Mouse (Mus musculus) limb, embryonic 11.5 days (tissue): ENCODE measurements around the gene Disp3. TPM values are rescaled to one million over a fixed set of nuclear protein-coding genes. Genes with fewer than 3 reads are reported as not detected.

Experiments used
- ATAC-seq: fragments of 200-750 bp; cut with Nextera tagmentation; 2 replicates; pipeline ENCODE4 v1.8.0; 2017; ENCODE audit warnings: low read depth; ENCODE audit not compliant: insufficient number of reproducible peaks, low FRiP score, low TSS enrichment
- DNase-seq: peaks from one replicate; pipeline ENCODE4 v3.0.0-alpha.2; 2015; ENCODE audit warnings: low spot score
- H3K27ac ChIP-seq: fragments of 300-500 bp; sonication (generic); replicated peaks from 2 replicates; pipeline ENCODE4 v1.5.1; 2014; ENCODE audit warnings: low read depth, mild to moderate bottlenecking, low read length
- H3K27me3 ChIP-seq: fragments of 300-500 bp; sonication (generic); 2 replicates; pipeline ENCODE4 v1.6.1; 2014; ENCODE audit warnings: mild to moderate bottlenecking, low read length, mixed read lengths; ENCODE audit not compliant: control insufficient read depth, insufficient read depth
- H3K36me3 ChIP-seq: fragments of 300-500 bp; sonication (generic); 2 replicates; pipeline ENCODE4 v1.6.1; 2014; ENCODE audit warnings: mild to moderate bottlenecking, low read length, moderate library complexity, mixed read lengths; ENCODE audit not compliant: control insufficient read depth, insufficient read depth
- H3K4me1 ChIP-seq: fragments of 300-500 bp; sonication (generic); 2 replicates; pipeline ENCODE4 v1.6.1; 2014; ENCODE audit warnings: low read length, mixed read lengths; ENCODE audit not compliant: control insufficient read depth, insufficient read depth
- H3K4me2 ChIP-seq: fragments of 300-500 bp; sonication (generic); 2 replicates; pipeline ENCODE4 v1.6.1; 2014; ENCODE audit warnings: low read depth, mild to moderate bottlenecking, moderate library complexity; ENCODE audit not compliant: severe bottlenecking
- H3K4me3 ChIP-seq: fragments of 300-500 bp; sonication (generic); 2 replicates; pipeline ENCODE4 v1.5.1; 2014; ENCODE audit warnings: low read depth, low read length
- H3K9ac ChIP-seq: fragments of 300-500 bp; sonication (generic); 2 replicates; pipeline ENCODE4 v1.6.1; 2014; ENCODE audit warnings: mild to moderate bottlenecking, low read length
- H3K9me3 ChIP-seq: fragments of 300-500 bp; sonication (generic); 2 replicates; pipeline ENCODE4 v1.6.1; 2016; ENCODE audit warnings: low read length; ENCODE audit not compliant: control insufficient read depth
- WGBS: fragments of 180-500 bp; shearing (Covaris S2); extraction: QIAGEN DNeasy Blood & Tissue Kit; methylation state at CpG from one replicate; pipeline ENCODE4 v1.1.7; 2014; 5-methylcytosine and 5-hydroxymethylcytosine counted together
- polyA plus RNA-seq: library from polyadenylated mRNA; unstranded; fragments of >200 nt; fragmentation: Nextera tagmentation; extraction: Ambion mirVana; gene quantifications from 2 replicates; pipeline ENCODE4 v1.2.1, GENCODE M21; 2014

The Disp3 gene
- 0.40 TPM in 2 replicates for polyA plus RNA-seq

- H3K36me3 ChIP-seq: no peaks in the 10 kb centered on the region
- H3K4me2 ChIP-seq: peak within 1 kb of the TSS; percentile 85
- ATAC-seq (peak; percentile 60; the same call in 1 of the 2 replicates), DNase-seq (no peak)
- no peaks in the 10 kb centered on the region for H3K9me3 ChIP-seq
- 0 out of 2 replicates have a peak within 1 kb of the TSS, but pooled peaks have one; percentile 37 for H3K9ac ChIP-seq
- no peak within 1 kb of the TSS for H3K27ac ChIP-seq
- peaks cover 10% of the 10 kb centered on the region; the same call in 1 of the 2 replicates for H3K4me1 ChIP-seq
- H3K4me3 ChIP-seq: peak within 1 kb of the TSS; percentile 37
- peaks cover 21% of the 10 kb centered on the region for H3K27me3 ChIP-seq
- WGBS: under 1% methylated on average over 51 of the region's 54 CpGs
Observed at GRCm38 (mm10) chr4:148287476-148288054, at the start of gene Disp3. Gene Disp3 (minus strand): TSS chr4:148287965.

- ATAC-seq (no peak), DNase-seq (no peak)
- 91% methylated on average over 2 of the region's 2 CpGs for WGBS
- Histone ChIP-seq H3K4me3 (no peak overlapping the region), H3K27me3 (no peaks in the 10 kb centered on the region), H3K27ac (no peak overlapping the region), H3K36me3 (no peaks in the 10 kb centered on the region), H3K9ac (no peak overlapping the region), H3K4me2 (no peak overlapping the region), H3K4me1 (peaks cover 10% of the 10 kb centered on the region; the same call in 1 of the 2 replicates), H3K9me3 (no peaks in the 10 kb centered on the region)
Observed at GRCm38 (mm10) chr4:148330269-148330668, 42.5 kb upstream of the Disp3 start.

- Histone ChIP-seq H3K9ac (no peak overlapping the region), H3K4me3 (no peak overlapping the region), H3K9me3 (no peaks in the 10 kb centered on the region), H3K4me2 (no peak overlapping the region), H3K27me3 (no peaks in the 10 kb centered on the region), H3K27ac (no peak overlapping the region), H3K36me3 (no peaks in the 10 kb centered on the region), H3K4me1 (peaks cover 15% of the 10 kb centered on the region; the same call in 1 of the 2 replicates)
- 69% methylated on average over 11 of the region's 11 CpGs for WGBS
- no peak for ATAC-seq
- no peak for DNase-seq
Observed at GRCm38 (mm10) chr4:148329431-148329830, 41.7 kb upstream of the Disp3 start.

GRCm38 (mm10) chr4:148328237-148328636 lies 40.5 kb upstream of the Disp3 start:
- WGBS: 86% methylated on average over 1 of the region's 1 CpGs
- H3K9me3 ChIP-seq: no peaks in the 10 kb centered on the region
- H3K27ac ChIP-seq: no peak overlapping the region
- H3K27me3 ChIP-seq: no peaks in the 10 kb centered on the region
- peaks cover 18% of the 10 kb centered on the region; the same call in 1 of the 2 replicates for H3K4me1 ChIP-seq
- ATAC-seq (no peak), DNase-seq (no peak)
- H3K4me2 ChIP-seq: no peak overlapping the region
- no peak overlapping the region for H3K4me3 ChIP-seq
- no peaks in the 10 kb centered on the region for H3K36me3 ChIP-seq
- H3K9ac ChIP-seq: no peak overlapping the region

GRCm38 (mm10) chr4:148327266-148327997 lies 39.7 kb upstream of the Disp3 start:
- H3K9me3 ChIP-seq: no peaks in the 10 kb centered on the region
- DNase-seq (peak; percentile 64), ATAC-seq (0 out of 2 replicates have a peak, but pooled peaks have one; percentile 41)
- peaks cover 23% of the 10 kb centered on the region; the same call in 1 of the 2 replicates for H3K4me1 ChIP-seq
- no peaks in the 10 kb centered on the region for H3K27me3 ChIP-seq
- H3K4me2 ChIP-seq: peak overlapping the region; percentile 10; the same call in 1 of the 2 replicates
- H3K9ac ChIP-seq: no peak overlapping the region
- H3K27ac ChIP-seq: no peak overlapping the region
- WGBS: 10% methylated on average over 19 of the region's 19 CpGs
- H3K36me3 ChIP-seq: no peaks in the 10 kb centered on the region
- no peak overlapping the region for H3K4me3 ChIP-seq

GRCm38 (mm10) chr4:148326791-148327190 lies 39.0 kb upstream of the Disp3 start:
- DNase-seq (no peak), ATAC-seq (no peak)
- H3K27ac ChIP-seq: no peak overlapping the region
- no peaks in the 10 kb centered on the region for H3K27me3 ChIP-seq
- WGBS: 40% methylated on average over 8 of the region's 8 CpGs
- no peak overlapping the region for H3K4me3 ChIP-seq
- no peak overlapping the region for H3K4me2 ChIP-seq
- no peaks in the 10 kb centered on the region for H3K36me3 ChIP-seq
- peaks cover 28% of the 10 kb centered on the region; the same call in 1 of the 2 replicates for H3K4me1 ChIP-seq
- H3K9me3 ChIP-seq: no peaks in the 10 kb centered on the region
- H3K9ac ChIP-seq: no peak overlapping the region

GRCm38 (mm10) chr4:148325951-148326350 lies 38.2 kb upstream of the Disp3 start:
- DNase-seq: no peak
- 91% methylated on average over 3 of the region's 3 CpGs for WGBS
- no peak overlapping the region for H3K4me3 ChIP-seq

GRCm38 (mm10) chr4:148325057-148325456 lies 37.3 kb upstream of the Disp3 start:
- H3K4me3 ChIP-seq: no peak overlapping the region
- no peak for ATAC-seq
- H3K9me3 ChIP-seq: no peaks in the 10 kb centered on the region
- peaks cover 28% of the 10 kb centered on the region; the same call in 1 of the 2 replicates for H3K4me1 ChIP-seq
- DNase-seq: no peak
- no peak overlapping the region for H3K4me2 ChIP-seq
- WGBS: 20% methylated on average over 2 of the region's 2 CpGs
- no peak overlapping the region for H3K9ac ChIP-seq
- no peaks in the 10 kb centered on the region for H3K27me3 ChIP-seq
- no peaks in the 10 kb centered on the region for H3K36me3 ChIP-seq
- H3K27ac ChIP-seq: no peak overlapping the region

More at GRCm38 (mm10) chr4:148325951-148326350, 38.2 kb upstream of the Disp3 start:
- Histone ChIP-seq H3K4me2 (no peak overlapping the region), H3K9ac (no peak overlapping the region), H3K27ac (no peak overlapping the region), H3K9me3 (no peaks in the 10 kb centered on the region), H3K36me3 (no peaks in the 10 kb centered on the region), H3K27me3 (no peaks in the 10 kb centered on the region), H3K4me1 (peaks cover 28% of the 10 kb centered on the region; the same call in 1 of the 2 replicates)
- ATAC-seq: no peak
